Mouse (Mus musculus) CD4-positive, CD25-positive, alpha-beta regulatory T cell, adult 2 months (primary cell): Measurements from ENCODE around the gene Gatd1.
"Not testable (repeated sequence)": the region's sequence is repeated elsewhere in the genome, so short reads cannot be mapped to it uniquely, and the experiment has no call there.

Source experiments
- DNase-seq: peaks from one replicate; pipeline ENCODE4 v3.0.0-alpha.2; 2012; ENCODE audit warnings: low read depth, low spot score

The Gatd1 gene

DNA sequence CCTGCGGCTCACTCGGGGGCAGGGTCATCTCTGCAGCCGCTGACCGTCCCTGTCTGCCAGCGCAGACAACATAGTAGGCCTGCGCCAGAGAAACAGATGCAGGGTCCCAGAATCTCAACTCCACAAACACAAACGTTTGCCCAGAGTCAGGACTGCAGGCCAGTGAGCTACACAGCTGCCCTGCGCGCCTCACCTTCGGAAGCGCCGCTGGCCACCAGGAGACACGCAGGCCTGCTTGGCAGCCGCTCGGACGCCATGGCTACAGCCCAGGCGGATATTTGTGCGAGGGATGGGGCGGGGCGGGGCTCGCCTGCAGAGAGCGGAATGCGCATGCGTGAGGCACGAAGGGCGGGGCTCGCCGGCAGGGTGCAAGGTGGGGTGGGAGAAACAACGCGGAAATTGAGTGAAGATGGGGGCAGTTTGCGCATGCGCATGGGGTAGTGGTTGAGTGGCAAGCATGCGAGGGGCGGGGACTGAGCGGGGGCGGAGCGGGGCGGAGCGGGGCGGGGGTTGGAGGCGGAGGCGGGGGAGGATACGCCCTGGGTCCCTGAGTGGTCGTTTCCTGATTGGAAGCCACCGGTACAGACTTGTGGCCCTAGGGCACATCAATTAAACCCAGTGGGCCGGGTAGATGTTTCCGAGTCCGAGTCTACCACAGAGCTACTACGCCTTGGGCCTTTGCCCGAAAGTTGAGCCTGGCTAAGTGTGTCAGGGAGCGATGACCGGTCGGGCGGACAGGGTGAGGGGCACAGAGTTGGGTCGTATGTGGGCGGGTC is at the start of gene Gatd1:
Gene Gatd1 (minus strand): TSS at position 328 of the 776 bp plus-strand sequence.
- peak; percentile 100 for DNase-seq

DNA sequence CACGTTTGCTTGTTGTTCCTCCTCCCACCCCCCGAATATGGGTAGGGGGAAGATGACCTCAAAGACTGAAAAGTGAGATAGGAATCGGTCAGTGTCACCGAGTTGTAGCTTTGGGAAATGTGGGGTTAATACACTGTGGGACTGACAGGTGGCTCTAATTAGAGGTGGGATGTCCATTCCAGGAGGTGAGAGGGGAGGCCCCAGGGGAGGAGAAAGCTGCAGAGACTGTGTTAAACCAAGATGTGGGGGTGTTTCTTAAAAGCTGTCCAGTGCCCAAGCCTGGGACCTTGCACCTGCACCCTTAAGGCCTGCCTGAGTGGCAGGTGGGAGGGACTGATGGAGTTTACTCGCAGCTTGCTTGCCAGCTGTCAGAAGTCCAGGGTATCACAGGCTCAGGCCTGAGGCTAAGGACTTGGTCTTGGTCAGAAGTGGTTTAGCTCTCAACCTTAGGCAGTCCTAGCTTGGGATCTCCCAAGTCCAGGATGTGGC is 48.4 kb upstream of the Gatd1 start:
- DNase-seq = no peak

DNA sequence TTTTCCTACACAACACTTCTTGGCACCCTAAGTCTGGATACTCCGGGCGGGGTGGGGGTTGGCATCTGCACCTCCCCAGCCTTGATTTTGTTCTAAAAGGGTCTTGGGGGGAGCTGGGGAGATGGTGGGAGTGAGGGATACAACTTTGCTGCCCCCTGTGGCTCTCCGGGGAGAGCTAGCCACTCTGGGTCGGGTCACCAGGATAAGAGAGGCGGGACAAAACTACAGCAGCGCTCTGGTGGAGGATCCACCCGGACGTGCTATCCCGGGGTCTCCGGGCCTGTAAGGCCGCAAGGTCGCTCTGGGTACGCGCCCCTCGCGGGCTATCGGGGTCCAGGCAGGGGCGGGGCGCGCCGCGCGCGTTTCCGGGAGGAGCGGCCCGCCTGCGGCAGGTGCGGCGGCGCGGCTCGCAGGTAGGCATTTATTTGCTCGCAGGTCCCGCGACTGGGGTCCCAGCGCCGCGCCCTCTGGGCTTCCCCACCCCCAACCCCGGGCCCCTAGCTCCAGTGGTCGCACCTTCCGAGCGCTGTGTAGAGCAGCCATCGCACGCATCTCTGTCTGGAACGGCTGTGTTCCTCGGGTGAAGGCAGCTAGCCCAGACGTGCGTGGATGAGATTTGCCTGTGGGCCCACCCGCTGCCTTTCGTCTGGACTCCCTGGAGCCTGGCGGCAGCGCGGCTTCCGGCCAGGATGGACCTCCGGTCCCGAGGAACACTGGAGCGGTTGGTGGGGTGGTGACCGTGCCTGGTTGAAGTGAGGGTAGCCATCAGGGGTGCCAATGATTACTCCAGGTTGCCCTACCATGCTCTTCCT is 47.8 kb upstream of the Gatd1 start:
- DNase-seq = no peak

DNA sequence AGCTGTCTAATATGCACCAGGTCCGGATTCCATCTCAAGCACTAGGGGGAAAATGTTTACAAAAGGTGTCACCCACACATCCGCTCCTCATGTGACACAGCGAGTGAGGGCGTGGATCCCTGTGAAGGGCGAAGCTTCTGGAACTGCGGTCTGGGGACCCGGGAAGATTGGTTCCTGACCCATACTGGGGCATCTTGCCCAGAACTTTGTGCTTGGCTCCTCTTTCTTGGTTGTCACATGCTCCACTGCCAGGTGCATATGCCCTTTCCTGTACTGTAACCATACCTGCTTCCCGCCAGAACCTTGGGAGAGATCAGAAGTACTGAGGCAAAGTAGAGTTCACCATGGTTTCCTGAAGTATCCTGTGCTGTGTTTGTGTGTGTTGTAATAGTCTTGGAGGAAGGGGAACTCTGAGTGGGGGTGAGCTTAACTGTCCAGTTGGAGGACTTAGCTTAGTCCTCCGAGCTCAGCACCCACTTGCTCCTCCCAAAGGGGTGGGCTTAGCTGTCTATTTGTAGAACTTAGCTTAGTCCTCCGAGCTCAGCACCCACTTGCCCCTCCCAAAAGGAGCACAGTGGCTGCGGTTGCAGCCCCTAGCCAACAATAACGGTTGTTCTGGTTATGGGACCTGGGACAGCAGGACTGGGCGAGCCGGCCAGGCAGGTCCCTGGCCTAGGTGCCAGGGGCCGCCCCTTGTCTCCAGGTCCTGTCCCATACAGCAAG is 46.6 kb upstream of the Gatd1 start, which contains the start of gene Cracr2b:
Gene Cracr2b (plus strand): TSS at position 704 of the 723 bp plus-strand sequence.
- no peak for DNase-seq

DNA sequence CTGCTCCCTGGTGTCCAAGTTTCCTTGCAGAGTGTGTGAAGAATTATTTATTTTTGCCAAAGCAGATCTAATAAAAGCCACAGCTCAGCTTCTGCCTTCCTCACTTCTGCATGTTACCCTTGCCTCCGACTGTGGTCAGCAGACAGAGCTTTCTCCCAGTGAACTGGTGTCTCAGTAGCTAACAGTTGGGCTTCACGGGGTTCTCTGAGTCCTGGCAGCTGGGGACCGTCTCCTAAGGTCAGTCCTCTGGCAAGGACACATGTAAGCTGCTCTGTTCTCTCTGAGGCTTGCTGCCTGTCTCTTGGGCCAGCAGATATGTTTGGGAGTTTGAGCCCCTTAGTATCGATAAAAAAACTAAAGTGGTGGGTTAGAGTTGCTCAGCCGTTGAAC is 46.1 kb upstream of the Gatd1 start:
- no peak for DNase-seq

DNA sequence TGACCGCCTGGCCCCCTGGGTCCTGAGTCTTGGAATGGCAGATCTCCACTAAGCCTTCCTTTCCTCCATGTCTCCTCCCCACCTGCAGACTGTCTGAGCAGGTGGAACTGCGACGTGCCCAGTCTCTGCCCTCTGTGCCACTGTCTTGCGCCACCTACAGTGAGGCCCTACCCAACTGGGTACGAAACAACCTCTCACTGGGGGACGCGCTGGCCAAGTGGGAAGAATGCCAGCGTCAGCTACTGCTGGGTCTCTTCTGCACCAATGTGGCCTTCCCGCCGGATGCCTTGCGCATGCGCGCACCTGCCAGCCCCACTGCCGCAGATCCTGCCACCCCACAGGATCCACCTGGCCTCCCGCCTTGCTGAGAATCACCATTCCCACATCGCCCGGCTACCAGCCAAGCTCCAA is 45.4 kb upstream of the Gatd1 start:
- DNase-seq = no peak

DNA sequence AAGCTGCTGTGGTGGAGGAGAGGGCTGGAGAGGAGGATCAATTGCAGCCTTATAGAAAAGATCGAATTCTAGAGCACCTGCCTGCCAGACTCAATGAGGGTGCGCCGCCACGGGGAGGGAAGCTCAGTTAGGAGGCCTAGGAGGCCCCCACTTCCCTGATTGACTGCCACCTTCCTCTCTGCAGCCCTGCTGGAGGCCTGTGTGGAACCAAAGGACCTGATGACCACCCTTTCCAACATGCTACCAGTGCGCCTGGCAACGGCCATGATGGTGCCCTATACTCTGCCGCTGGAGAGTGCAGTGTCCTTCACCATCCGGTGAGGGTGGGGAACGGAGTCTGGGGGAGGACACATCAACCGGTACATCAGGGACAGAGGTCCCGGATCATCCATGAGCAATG is 44.7 kb upstream of the Gatd1 start:
- no peak for DNase-seq

DNA sequence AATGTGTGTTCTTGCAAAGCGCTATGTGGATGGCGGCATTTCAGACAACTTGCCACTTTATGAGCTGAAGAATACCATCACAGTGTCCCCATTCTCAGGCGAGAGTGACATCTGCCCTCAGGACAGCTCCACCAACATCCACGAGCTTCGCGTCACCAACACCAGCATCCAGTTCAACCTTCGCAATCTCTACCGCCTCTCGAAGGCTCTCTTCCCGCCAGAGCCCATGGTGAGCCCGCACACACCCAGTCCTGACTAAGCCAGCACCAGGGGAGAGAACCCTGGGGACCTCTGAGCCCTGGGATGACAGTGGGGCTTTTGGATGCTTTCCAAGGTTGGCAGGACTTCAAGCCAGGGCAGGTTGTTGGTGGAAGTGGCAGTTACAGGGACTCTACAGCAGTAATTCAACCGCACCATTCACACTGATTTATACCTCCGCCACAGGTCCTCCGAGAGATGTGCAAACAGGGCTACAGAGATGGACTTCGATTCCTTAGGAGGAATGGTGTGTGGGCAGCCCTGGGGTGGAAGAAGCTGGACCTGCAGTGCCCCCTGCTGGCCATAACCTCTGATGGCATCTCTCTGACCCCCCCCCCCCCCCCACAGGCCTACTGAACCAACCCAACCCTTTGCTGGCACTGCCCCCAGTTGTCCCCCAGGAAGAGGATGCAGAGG is 44.2 kb upstream of the Gatd1 start:
- peak; percentile 84 for DNase-seq

DNA sequence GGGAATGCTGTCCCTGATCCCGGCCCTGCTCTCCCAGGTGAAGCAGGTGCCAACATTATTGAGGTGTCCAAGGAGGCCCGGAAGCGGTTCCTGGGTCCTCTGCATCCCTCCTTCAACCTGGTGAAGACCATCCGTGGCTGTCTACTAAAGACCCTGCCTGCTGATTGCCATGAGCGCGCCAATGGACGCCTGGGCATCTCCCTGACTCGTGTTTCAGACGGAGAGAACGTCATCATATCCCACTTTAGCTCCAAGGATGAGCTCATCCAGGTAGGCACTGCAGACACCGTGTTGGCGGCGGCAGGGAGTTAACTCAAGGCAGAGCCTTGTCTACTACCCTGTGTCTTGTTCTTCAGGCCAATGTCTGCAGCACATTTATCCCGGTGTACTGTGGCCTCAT is 43.3 kb upstream of the Gatd1 start:
- DNase-seq = no peak

DNA sequence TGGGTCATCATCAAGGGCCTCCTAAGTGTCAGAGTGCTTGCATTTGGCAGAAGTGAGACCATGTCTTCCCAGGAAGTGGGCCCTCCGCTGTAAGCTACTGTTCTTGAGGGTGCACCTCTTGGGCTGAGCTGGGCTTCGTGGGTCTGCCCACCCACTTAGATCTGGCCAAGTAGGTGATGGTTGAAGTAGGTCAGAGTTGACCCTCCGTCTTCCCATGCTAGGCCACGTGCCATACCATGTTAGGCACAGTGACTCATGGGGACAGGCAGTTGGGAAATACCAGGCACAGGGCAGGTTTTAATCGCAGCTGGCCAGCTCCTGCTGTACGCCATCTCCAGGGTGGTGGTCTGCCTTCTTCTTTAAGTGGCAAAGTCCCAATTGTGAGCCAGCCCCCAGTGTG is 42.8 kb upstream of the Gatd1 start:
- no peak for DNase-seq

DNA sequence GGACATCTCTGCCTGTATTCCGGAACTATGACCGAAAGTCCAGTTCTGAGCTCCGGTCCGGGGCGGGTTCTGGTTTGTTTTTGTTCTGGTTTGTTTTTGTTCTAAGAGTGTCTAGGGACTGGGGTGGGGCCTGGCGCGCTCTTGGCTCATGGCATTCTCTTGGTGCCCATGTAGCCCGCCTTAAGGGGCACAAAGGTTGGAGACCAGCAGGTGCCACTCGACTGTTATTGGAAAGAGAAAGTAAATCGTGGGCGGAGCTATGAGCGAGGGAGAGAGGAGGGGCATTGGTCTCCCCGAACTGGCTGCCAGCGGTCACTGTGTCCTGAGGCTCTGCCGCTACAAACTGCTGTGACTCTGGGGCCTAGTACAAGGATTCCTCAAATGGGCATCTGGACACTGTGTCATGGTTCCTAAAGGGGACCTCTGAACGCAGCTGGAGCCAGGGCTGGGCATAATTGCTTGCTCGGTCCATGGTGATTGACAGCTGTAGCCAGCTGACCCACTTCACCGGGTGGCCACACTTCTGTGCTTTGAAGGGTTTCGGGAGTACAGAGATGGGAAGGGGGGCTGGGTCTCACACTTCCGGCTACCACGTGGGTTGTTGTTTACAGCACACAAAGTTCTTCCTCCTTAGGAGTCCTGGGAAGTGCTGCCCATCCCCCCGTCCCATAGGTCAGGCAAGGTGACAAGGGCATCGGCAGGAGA is 41.8 kb upstream of the Gatd1 start:
- peak; percentile 73 for DNase-seq

DNA sequence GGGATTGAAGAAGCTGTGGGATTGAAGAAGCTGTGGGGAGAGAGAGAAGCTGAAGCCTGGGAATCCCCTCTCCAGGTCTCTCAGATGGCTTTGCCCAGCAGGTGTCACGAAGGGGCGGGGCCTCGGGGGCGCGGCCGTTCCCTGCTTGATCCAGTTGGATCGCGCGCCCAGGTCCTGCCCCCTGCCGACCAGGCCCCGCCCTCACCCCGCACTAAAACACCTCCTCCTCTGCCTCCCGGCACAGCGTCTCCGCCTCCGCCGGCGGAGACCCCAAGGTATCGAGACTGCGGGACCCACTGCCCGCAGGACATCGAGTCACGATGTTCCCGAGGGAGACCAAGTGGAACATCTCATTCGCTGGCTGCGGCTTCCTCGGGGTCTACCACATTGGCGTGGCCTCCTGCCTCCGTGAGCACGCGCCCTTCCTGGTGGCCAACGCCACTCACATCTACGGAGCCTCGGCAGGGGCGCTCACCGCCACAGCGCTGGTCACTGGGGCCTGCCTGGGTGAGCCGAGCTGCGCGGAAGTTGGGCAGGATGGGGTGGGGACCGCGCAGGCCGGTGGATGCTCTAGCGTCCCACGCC is 41.1 kb upstream of the Gatd1 start, which contains the start of gene Pnpla2:
Gene Pnpla2 (plus strand): TSS at position 232 of the 585 bp plus-strand sequence.
- DNase-seq = peak; percentile 97

DNA sequence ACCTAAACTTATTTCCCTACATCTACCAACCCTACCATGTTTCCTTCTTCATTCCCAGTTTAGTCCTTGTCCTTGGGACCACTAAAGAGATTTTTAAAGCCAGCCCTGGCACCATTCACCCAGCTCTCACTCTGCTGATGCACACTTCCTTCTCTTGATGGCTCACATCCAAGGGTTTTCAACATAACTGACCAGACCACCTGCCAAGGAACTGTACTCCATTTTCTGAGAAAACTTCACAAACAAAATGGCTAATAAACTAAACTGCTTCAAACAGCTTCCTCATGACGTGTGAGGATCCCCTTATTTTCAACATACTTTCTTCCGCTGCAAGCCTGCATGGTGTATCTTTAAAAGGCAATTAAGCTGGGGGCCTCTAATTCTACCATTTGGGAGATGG is 39.7 kb upstream of the Gatd1 start:
- no peak for DNase-seq

DNA sequence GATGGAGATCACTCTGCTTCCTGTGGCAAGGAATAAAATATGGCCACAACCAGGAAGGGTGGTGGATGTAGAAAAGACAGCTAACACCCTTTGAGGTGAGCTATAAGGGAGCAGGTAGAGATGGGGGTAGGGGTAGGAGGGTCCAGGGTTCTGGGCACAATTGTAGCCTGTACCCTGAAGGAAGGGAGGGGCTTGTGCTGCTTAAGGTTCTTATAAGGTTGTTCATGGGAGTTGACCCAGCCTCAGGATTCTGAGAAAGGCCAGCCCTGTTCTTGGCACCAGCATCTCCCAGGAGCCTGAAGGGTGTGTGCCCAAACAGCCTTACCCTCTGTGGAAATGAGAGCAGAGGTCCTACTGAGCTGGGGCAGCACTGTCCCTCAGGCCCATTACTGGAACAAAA is 38.0 kb upstream of the Gatd1 start:
- DNase-seq = no peak

DNA sequence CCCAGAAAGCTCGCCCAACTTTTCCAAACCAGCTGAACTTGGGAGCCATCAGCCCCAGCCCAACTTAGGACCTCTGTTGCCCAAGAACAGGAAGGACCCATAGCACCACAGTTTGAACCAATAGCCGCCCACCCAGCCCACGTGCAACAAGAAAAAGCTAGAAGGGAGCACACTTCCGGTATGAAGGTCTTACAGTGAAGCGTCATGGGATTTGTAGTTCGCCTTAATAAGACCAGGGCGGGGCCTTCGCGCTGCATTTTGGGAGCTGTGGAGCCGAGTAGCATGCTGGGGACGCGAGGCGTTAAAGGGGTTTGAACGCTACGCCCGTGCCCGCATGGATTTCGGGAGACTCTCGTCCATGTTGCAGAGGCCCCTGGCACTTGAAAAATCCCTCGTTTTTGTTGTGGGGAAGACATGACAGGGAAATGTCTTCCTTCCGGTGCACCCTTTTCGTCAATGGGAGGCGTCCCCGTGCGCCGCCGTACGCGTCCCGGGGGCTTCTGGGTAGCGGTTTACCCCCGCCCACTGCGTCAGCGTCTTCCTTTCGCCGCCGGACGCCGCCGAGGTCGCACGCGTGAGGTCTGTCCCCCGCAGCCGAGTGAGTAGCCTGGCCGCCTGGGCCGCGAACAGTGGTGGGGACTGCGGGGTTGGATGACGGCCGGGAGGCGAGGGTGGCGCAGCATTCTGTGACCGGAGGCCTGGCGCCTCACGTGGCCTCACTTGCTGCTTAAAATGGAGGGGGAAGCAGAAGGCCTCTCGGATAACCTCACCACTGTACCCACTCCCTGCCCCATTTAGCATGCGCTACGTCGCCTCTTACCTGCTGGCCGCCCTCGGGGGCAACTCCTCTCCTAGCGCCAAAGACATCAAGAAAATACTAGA is 33.4 kb upstream of the Gatd1 start, which contains the start of gene Rplp2:
Gene Rplp2 (plus strand): TSS at position 261 of the 882 bp plus-strand sequence.
- DNase-seq = peak; percentile 94

DNA sequence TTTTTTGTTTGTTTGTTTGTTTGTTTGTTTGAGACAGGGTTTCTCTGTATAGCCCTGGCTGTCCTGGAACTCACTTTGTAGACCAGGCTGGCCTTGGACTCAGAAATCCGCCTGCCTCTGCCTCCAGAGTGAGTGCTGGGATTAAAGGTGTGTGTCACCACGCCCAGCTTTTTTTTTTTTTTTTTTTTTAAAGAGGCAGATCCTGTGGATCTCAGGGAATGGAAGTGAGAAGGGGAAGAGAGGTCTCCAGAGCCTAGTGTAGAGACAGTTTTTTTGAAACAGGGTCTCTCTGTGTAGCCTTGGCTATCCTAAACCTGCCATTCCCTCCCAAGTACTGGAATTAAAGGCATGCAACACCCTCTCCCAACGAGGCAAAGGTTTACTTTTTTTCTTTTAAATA is 32.4 kb upstream of the Gatd1 start:
- DNase-seq = not testable (repeated sequence)

DNA sequence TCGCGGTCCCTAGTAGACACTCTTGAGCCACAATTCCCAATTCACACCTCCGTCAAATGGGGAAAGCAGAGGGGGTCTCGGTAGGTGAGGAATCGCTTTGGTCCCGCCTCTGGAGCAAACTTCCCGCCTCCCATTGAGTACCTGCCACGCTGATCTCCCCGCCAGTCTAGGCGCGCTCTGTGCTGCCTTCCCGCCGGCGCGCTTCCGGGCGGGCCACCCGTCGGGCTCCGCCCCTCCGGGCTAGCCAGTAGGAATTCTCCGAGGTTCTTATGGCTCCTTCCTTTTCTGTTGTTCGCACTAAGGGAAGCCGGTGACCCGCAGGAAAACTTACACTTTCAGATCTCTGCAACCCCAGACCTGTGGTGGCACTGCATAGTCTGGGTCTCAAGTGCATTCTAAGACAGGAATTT is 29.9 kb upstream of the Gatd1 start, which contains the start of gene Pidd1:
Gene Pidd1 (minus strand): TSS at position 198 of the 410 bp plus-strand sequence.
- peak; percentile 78 for DNase-seq

DNA sequence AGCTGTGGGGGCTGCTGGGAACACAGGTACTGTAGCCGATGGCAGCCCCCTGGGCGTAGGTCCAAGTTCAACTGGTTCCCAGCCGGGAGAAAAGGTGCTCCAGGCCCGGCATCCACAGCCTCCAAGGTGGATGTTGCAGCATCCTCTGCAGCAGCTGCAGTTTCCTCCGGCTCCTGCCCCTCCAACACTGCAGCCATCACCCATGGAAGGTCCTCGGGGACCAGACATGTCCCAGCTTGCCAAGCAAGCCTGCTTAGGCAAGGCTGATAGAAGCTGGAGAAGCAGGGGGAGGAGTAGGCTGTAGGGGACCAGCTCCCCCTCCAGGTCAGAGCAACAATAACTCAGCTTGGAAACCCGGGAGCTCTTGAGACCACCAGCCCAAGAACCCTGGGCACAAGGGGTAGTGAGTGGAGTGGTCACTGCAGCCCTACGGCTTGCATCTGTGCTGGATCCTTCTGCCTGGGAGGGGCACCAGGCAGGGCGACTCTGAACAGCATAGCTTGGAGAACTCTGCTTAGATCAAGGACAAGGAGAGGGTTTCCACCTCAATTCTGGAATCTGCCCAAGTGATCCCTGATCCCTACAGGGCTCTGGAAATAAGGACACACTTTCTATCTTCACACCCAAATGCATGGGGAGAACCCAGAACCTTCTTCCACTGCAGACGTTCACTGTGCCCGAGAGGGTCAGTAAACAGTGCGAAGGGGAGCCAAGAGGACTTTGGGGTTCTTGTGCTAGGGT is 29.3 kb upstream of the Gatd1 start:
- DNase-seq = peak; percentile 38
